Mouse (Mus musculus) adrenal gland, postnatal 0 days (tissue): Measurements from ENCODE around the gene Erlec1. TPM values are rescaled to one million over a fixed set of nuclear protein-coding genes. Genes with fewer than 3 reads are reported as not detected.

Experiments used
- polyA plus RNA-seq: library from polyadenylated mRNA; unstranded; fragments of >200 nt; fragmentation: Nextera tagmentation; extraction: Ambion mirVana; gene quantifications from 2 replicates; pipeline ENCODE4 v1.2.1, GENCODE M21; 2015

The Erlec1 gene
- polyA plus RNA-seq = 15.8 and 21.8 TPM in 2 replicates

DNA sequence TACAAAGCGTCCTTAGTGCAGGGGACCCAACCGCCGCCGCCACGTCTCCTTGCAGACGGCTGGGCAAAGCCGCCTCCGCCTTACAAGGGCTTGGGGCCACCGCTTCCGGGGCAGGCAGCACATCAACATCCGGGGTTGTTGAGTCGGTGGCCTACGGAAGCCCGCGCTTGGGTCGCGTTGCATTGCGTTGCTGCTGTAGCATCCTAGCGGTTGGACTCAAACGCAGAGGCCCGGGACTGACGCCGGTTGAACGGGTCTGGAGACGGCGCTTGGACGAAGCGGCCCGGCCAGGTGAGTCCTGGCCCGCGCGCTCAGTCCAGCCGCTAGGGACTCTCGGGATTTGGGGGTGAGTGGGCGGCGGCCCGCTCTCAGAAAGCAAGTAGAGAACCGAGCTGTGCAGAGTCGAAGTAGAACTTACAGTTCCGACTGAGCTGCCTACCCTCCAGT is at the start of gene Erlec1:
Gene Erlec1, minus strand, starts transcription at position 57 of the 447 bp plus-strand sequence.

DNA sequence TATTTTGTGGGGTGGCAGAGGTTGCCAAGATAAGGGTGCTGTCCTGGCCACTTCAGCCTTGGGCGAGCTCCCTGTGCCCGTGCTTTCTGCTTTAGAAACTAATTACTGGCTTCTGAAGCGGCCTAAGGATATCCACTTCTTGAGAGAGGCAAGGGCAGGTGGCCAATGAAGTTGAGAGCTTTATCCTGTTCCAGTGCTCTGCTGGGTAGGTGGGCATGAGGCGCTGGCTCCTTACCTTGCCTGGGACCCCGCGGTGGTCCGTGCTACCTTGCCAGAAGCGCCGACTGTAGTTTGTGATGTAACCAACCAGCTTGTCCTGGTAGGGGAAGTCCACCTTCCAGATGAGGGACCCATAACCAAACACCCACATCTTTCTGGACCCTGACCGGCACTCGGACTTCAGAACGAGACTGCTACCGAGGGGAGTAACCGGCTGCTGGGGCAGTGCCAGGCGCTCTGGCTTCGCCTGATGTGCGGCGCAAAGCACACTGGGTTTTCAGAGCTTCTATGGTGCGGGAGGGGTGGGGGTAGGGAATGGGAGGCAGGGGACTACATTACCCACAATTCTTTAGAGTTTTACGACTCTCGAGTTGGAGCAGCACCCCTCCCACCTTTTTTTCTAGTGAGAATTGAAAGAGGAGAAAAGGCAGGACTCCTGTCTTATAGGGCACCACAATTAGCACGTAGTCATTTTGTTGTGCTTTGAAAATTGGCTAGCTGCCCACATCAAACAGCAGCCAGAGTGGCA is 31.9 kb upstream of the Erlec1 start, which contains the start of gene Chac2:
Gene Chac2, minus strand, starts transcription at position 474 of the 748 bp plus-strand sequence.

DNA sequence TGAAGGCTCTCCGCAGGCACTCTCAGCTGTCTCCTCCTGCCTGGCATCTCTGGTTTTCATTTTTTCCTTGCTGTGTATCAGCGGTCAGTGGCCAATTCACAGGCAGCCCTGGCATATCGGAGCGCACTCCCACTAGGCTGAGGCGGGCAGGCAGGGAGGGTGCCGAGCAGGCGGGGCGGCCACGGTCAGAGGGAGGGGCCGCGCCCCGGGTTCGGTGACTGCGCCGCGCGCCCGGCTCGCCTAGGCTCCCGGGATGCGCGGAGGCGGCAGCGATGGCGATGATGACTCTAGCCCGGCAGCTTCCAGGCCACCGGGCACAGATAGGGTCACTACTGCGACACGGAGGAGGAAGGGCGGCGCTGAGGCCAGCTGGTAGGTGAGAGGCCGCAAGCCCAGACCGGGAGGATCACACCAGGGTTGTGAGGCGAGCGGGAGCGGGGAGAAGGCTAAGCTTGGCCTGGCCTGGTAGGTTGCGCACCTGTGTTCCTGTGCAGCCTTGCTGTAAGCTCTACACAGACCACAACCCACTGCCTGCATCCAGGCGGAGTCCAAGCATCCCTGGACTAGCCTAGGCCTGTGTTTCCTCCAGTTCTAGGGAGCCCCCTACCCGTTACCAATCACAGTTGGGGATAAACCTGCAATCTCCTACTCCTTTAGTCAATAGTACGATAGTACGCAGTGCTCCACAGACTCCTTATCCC is 68.8 kb downstream of the Erlec1 start, which contains the start of the genes Gpr75 and Asb3:
Gene Gpr75, plus strand, starts transcription at position 188 of the 701 bp plus-strand sequence.
Gene Asb3, plus strand, starts transcription at position 246 of the 701 bp plus-strand sequence.

Other genes starting within 250 kb of the Erlec1 start
- 9.3 and 10.7 TPM in 2 replicates for gene Psme4, start 182.6 kb downstream of the Erlec1 start, polyA plus RNA-seq
- 0.44 and 0.68 TPM in 2 replicates for gene Gpr75, start 69.0 kb downstream of the Erlec1 start, polyA plus RNA-seq
- 30.5 and 32.8 TPM in 2 replicates for gene Asb3, start 68.9 kb downstream of the Erlec1 start, polyA plus RNA-seq
- 18.9 and 19.2 TPM in 2 replicates for gene Chac2, start 32.0 kb upstream of the Erlec1 start, polyA plus RNA-seq
- gene Gm17332, start 228.1 kb upstream of the Erlec1 start, polyA plus RNA-seq = not detected in 2 replicates